Mouse (Mus musculus) CH12.LX (cell line): ENCODE measurements at regions not wholly inside any gene's neighbourhood (a gene's known extent, or its start where the extent isn't known, plus 50 kb on each side); places are given as distances from the start of the nearest gene placed in this dataset.

Experiments used
- DNase-seq: peaks from one replicate; pipeline ENCODE4 v3.0.0-alpha.2; 2013; ENCODE audit errors: extremely low read depth
- H3K27ac ChIP-seq: 2 replicates; pipeline ENCODE4 v1.5.1; 2012; ENCODE audit warnings: low read depth, mild to moderate bottlenecking, control low read depth, moderate library complexity; ENCODE audit not compliant: insufficient read depth
- H3K27me3 ChIP-seq: replicated peaks from 2 replicates; pipeline ENCODE3; 2012; ENCODE audit warnings: inconsistent platforms
- H3K36me3 ChIP-seq, 2 experiments: replicated peaks in 1 of 2; 2 replicates each; pipeline versions ENCODE3 to v1.6.1; 2012; ENCODE audit warnings: inconsistent platforms in 1 of 2, low read length in 1 of 2, mild to moderate bottlenecking in 1 of 2, mixed read lengths in 1 of 2, moderate library complexity in 1 of 2; ENCODE audit not compliant: control insufficient read depth in 1 of 2, insufficient read depth in 1 of 2
- H3K4me1 ChIP-seq, 2 experiments: 2 replicates each; pipeline ENCODE4 v1.6.1; 2012; ENCODE audit warnings: inconsistent platforms in 1 of 2, moderate library complexity in 1 of 2; ENCODE audit not compliant: insufficient read depth in 2 of 2, control insufficient read depth in 1 of 2
- H3K4me2 ChIP-seq: 2 replicates; pipeline ENCODE4 v1.6.1; 2012; ENCODE audit warnings: low read depth, mild to moderate bottlenecking, control low read depth; ENCODE audit not compliant: poor library complexity, insufficient read depth, severe bottlenecking
- H3K4me3 ChIP-seq, 3 experiments: fragments of 150-350 bp in 1 of 3; sonication (generic) in 1 of 3; replicated peaks in 1 of 3; 2 replicates each; pipeline versions ENCODE3 to v1.5.1; 2011 to 2012; ENCODE audit warnings: low read depth in 2 of 3, low read length in 2 of 3, mild to moderate bottlenecking in 2 of 3, moderate library complexity in 2 of 3, control low read depth in 1 of 3, improper control_type of control experiment in 1 of 3, inconsistent platforms in 1 of 3, mixed read lengths in 1 of 3; ENCODE audit not compliant: poor library complexity in 1 of 3
- H3K79me2 ChIP-seq: replicated peaks from 2 replicates; pipeline ENCODE4 v1.6.1; 2012; ENCODE audit warnings: mild to moderate bottlenecking, moderate library complexity; ENCODE audit not compliant: control insufficient read depth, poor library complexity, insufficient read depth, severe bottlenecking; ENCODE audit errors: extremely low read depth
- H3K9ac ChIP-seq: 2 replicates; pipeline ENCODE4 v1.6.1; 2012; ENCODE audit warnings: low read depth, mild to moderate bottlenecking, control low read depth, moderate library complexity; ENCODE audit not compliant: insufficient read depth
- H3K9me3 ChIP-seq: replicated peaks from 2 replicates; pipeline ENCODE3; 2012; ENCODE audit warnings: low read length, inconsistent platforms, mixed read lengths
- E2F4 ChIP-seq: IDR thresholded peaks from 2 replicates; pipeline ENCODE4 v1.6.1; 2011; ENCODE audit warnings: low read depth, low read length, improper control_type of control experiment; ENCODE audit not compliant: insufficient replicate concordance
- ELF1 ChIP-seq: IDR thresholded peaks from 2 replicates; pipeline ENCODE4 v1.6.1; 2014; ENCODE audit warnings: low read depth, mild to moderate bottlenecking, inconsistent platforms, low read length, improper control_type of control experiment
- EP300 ChIP-seq: IDR thresholded peaks from 2 replicates; pipeline ENCODE4 v1.6.1; 2011; ENCODE audit warnings: low read length, improper control_type of control experiment
- GABPA ChIP-seq: IDR thresholded peaks from 2 replicates; pipeline ENCODE4 v1.6.1; 2012; ENCODE audit warnings: low read depth, low read length, improper control_type of control experiment, inconsistent platforms; ENCODE audit not compliant: insufficient replicate concordance
- HCFC1 ChIP-seq: IDR thresholded peaks from 2 replicates; pipeline ENCODE4 v1.6.1; 2012; ENCODE audit warnings: low read depth, mild to moderate bottlenecking, inconsistent platforms, low read length, improper control_type of control experiment
- JUN ChIP-seq: IDR thresholded peaks from 2 replicates; pipeline ENCODE4 v1.6.1; 2011; ENCODE audit warnings: low read depth, mild to moderate bottlenecking, low read length, improper control_type of control experiment, moderate library complexity; ENCODE audit not compliant: insufficient read depth
- MAZ ChIP-seq: IDR thresholded peaks from 2 replicates; pipeline ENCODE4 v1.6.1; 2012; ENCODE audit warnings: low read depth, mild to moderate bottlenecking, inconsistent platforms, low read length, improper control_type of control experiment, moderate library complexity
- MYC ChIP-seq: IDR thresholded peaks from 2 replicates; pipeline ENCODE4 v1.6.1; 2011; ENCODE audit warnings: low read depth, mild to moderate bottlenecking, improper control_type of control experiment, low read length
- SMC3 ChIP-seq: IDR thresholded peaks from 2 replicates; pipeline ENCODE4 v1.6.1; 2011; ENCODE audit warnings: low read depth, low read length, improper control_type of control experiment
- TBP ChIP-seq: conservative IDR thresholded peaks from 2 replicates; pipeline ENCODE4 v1.6.1; 2011; ENCODE audit warnings: low read depth, low read length, improper control_type of control experiment
- TCF12 ChIP-seq: IDR thresholded peaks from 2 replicates; pipeline ENCODE4 v1.6.1; 2014; ENCODE audit warnings: low read depth, mild to moderate bottlenecking, inconsistent platforms, low read length, improper control_type of control experiment
- UBTF ChIP-seq: IDR thresholded peaks from 2 replicates; pipeline ENCODE4 v1.6.1; 2012; ENCODE audit warnings: low read depth, mild to moderate bottlenecking, inconsistent platforms, low read length, improper control_type of control experiment, moderate library complexity
- USF1 ChIP-seq: IDR thresholded peaks from 2 replicates; pipeline ENCODE4 v1.6.1; 2014; ENCODE audit warnings: low read depth, mild to moderate bottlenecking, inconsistent platforms, low read length, improper control_type of control experiment
- USF2 ChIP-seq: conservative IDR thresholded peaks from 2 replicates; pipeline ENCODE4 v1.6.1; 2011; ENCODE audit warnings: low read depth, low read length, improper control_type of control experiment
- ZNF384 ChIP-seq: IDR thresholded peaks from 2 replicates; pipeline ENCODE4 v1.6.1; 2012; ENCODE audit warnings: low read depth, low read length, improper control_type of control experiment, inconsistent platforms
- dilution Hi-C: fragments of 300-500 bp; cut with MboI; formaldehyde crosslinking; loops from 2 replicates; pipeline ENCODE4 v1.14.3; 2020; ENCODE audit warnings: low sequenced_read_pairs; ENCODE audit not compliant: extremely low pct_unique_long_range_greater_than_20kb, extremely low pct_ligation_motif_present
- in situ Hi-C: fragments of 300-500 bp; cut with MboI; formaldehyde crosslinking; loops from 3 replicates; pipeline ENCODE4 v1.14.3; 2019; ENCODE audit warnings: low sequenced_read_pairs, low pct_ligation_motif_present, low pct_unique_long_range_greater_than_20kb, mixed read lengths

- TF ChIP-seq MYC: no peak
- no peak for TF ChIP-seq USF1
- no peak for TF ChIP-seq EP300
- no peak for TF ChIP-seq GABPA
- no peak for TF ChIP-seq E2F4
- no peak for TF ChIP-seq ELF1
- TF ChIP-seq MAZ: no peak
- no peak for TF ChIP-seq ZNF384
- no peak for TF ChIP-seq SMC3
- TF ChIP-seq HCFC1: no peak
- no peak for TF ChIP-seq TCF12
- TF ChIP-seq UBTF: no peak
- no peak for TF ChIP-seq TBP
- TF ChIP-seq USF2: no peak
- no peak for TF ChIP-seq JUN
- no peak for DNase-seq
- Histone ChIP-seq H3K4me2 (no peak overlapping the region), H3K4me1 (peaks cover 28 to 77% of the 10 kb centered on the region in 2 experiments), H3K9ac (no peak overlapping the region), H3K79me2 (no peaks in the 10 kb centered on the region), H3K36me3 (no peaks in the 10 kb centered on the region), H3K4me3 (no peak overlapping the region), H3K9me3 (peaks cover 3% of the 10 kb centered on the region), H3K27ac (no peak overlapping the region), H3K27me3 (no peaks in the 10 kb centered on the region)
- in situ Hi-C loops (no loop called here), dilution Hi-C loops (no loop called here)
Measured at GRCm38 (mm10) chr12:79967491-79968255, 145.1 kb downstream of the Zfp36l1 start.

GRCm38 (mm10) chr12:79966621-79967490, 146.0 kb downstream of the Zfp36l1 start:
- Histone ChIP-seq H3K4me1 (peaks cover 35 to 80% of the 10 kb centered on the region in 2 experiments), H3K36me3 (no peaks in the 10 kb centered on the region), H3K4me2 (no peak overlapping the region), H3K4me3 (no peak overlapping the region), H3K9ac (no peak overlapping the region), H3K9me3 (no peaks in the 10 kb centered on the region), H3K79me2 (no peaks in the 10 kb centered on the region), H3K27ac (no peak overlapping the region), H3K27me3 (no peaks in the 10 kb centered on the region)
- dilution Hi-C loops: no loop called here
- DNase-seq: no peak
- no peak for TF ChIP-seq USF2
- in situ Hi-C loops: no loop called here
